Mouse (Mus musculus) liver, embryonic 14.5 days (tissue): ENCODE measurements around the gene Ctnnd2.

ENCODE experiments used
- CTCF ChIP-seq: IDR thresholded peaks from 2 replicates; pipeline ENCODE4 v1.5.1; 2016; ENCODE audit warnings: antibody characterized with exemption, low read depth, control low read depth
- EP300 ChIP-seq: IDR thresholded peaks from 2 replicates; pipeline ENCODE4 v1.6.1; 2016; ENCODE audit warnings: antibody characterized with exemption, low read depth

DNA sequence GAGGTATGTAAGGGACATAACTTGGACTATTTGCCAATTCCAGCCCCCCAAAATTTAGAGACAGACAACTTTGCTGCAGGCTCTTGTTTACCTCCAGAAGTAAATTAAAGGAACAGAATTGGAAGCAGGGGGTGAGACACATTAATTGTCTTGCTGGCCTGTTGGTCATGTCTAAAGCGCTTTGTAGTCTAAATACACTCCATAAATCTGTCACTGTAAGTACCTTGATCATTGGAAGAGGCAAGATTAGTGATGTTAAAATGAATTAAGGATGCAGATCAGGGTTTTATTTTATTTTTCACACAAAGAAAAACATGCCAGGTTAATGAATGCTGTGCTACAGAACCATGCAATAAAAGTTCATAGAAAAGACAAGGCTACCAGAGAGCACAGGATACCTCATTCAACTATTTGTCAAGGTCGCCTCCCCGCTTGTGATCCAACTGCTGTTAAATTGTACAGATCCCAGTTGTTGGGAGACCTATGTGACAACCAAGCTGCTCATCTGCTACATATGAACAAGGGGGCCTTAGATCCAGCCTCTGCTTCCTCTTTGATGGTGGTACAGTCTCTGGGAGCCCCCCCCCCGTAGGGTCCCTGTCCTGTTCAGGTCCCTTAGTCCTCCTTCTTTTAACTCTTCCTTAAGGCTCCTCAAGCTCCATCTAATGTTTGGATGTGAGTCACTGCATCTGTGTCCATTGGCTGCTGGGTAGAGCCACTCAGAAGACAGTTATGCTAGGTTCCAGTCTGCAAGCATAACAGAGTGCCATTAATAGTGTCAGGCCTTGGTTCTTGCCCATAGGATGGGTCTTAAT, 792.7 kb downstream of the Ctnnd2 start:
- TF ChIP-seq EP300 (no peak), CTCF (no peak)
